26 mouse cellular contexts compared by ENCODE assay signal in genomic region chr3:61321632-61322031, GRCm38 (mm10). TPM values are rescaled to one million over a fixed set of nuclear protein-coding genes. Genes with fewer than 3 reads are reported as not detected.
DNase-seq lines count a peak whose midpoint lies in the region; ATAC-seq and TF ChIP-seq lines count a peak whose summit lies in the region.
"Had no signal": no experiment of that assay in that cellular context is flagged by ENCODE, and none has a peak within 500 bp of the region (broad histone marks: within the 10 kb centered on the region; RNA-seq: fewer than 3 reads in every experiment).

No protein-coding gene starts in this region.

- H3K27ac ChIP-seq in heart, embryonic 11.5 days (ENCODE audit: low read depth, low read length), result no peak overlapping the region
- H3K27ac ChIP-seq: forebrain, embryonic 10.5 days; gastrocnemius, adult 2 months; hindbrain, embryonic 13.5 days; intestine, embryonic 15.5 days; limb, embryonic 10.5 days; liver, embryonic 14.5 days; neural tube, embryonic 15.5 days; stomach, embryonic 15.5 days had no signal

- ATAC-seq in heart, embryonic 11.5 days (replicated peaks; ENCODE audit: insufficient number of reproducible peaks, low FRiP score, low TSS enrichment), result no peak
- ATAC-seq in megakaryocyte progenitor cell, adult 5-6 weeks (replicated peaks; ENCODE audit: poor library complexity), result peak; percentile 99
- ATAC-seq: CD4-positive, CD25-positive, alpha-beta regulatory T cell, adult 4 months; intestine, embryonic 15.5 days had no signal

- no peak for TF ChIP-seq CTCF in lung, adult 2 months (IDR thresholded peaks at IDR 0.05; ENCODE audit: insufficient read depth, low read length)

- H3K4me2 ChIP-seq in heart, embryonic 11.5 days, result no peak overlapping the region
- H3K4me2 ChIP-seq: hindbrain, embryonic 13.5 days; intestine, embryonic 15.5 days; neural tube, embryonic 15.5 days; stomach, embryonic 15.5 days had no signal

- H3K27me3 ChIP-seq in heart, embryonic 11.5 days (ENCODE audit: control insufficient read depth, insufficient read depth, low read length), result no peaks in the 10 kb centered on the region
- H3K27me3 ChIP-seq: hindbrain, embryonic 13.5 days; intestine, embryonic 15.5 days; neural tube, embryonic 15.5 days; stomach, embryonic 15.5 days had no signal

- H3K9ac ChIP-seq in heart, embryonic 11.5 days (ENCODE audit: low read depth, low read length), result no peak overlapping the region
- H3K9ac ChIP-seq: hindbrain, embryonic 13.5 days; intestine, embryonic 15.5 days; liver, embryonic 14.5 days; neural tube, embryonic 15.5 days; stomach, embryonic 15.5 days had no signal

- 73% methylated on average over 6 of the region's 6 CpGs for WGBS in heart, embryonic 11.5 days (ENCODE audit: insufficient replicate concordance)
- WGBS in lung, adult 2 months, result 69% methylated on average over 6 of the region's 6 CpGs

- peak; percentile 11 to 19 for DNase-seq in heart, adult 18-20 months
- DNase-seq in lung, adult 18-20 months, result peak; percentile 16 to 18
- no peak for DNase-seq in lung, adult 2 months
- peak; percentile 60 for DNase-seq in MEL-GATA-1-ER (ENCODE audit: extremely low read depth, low read depth)
- DNase-seq in thymus, adult 18-20 months, result no peak
- DNase-seq in gastrocnemius, adult 18-20 months (ENCODE audit: low spot score), result no peak
- DNase-seq: adrenal gland, postnatal 25 days; cerebellum, adult 11-12 months; cerebellum, postnatal 25 days; gastrocnemius, adult 2 months; kidney, adult 9 months; kidney, postnatal 25 days; lung, postnatal 10 days; right cerebral cortex, postnatal 25 days; thymus, postnatal 14 days had no signal

- no peaks in the 10 kb centered on the region for H3K36me3 ChIP-seq in heart, embryonic 11.5 days (ENCODE audit: control insufficient read depth, insufficient read depth, low read length)
- H3K36me3 ChIP-seq: forebrain, embryonic 10.5 days; hindbrain, embryonic 13.5 days; intestine, embryonic 15.5 days; limb, embryonic 10.5 days; neural tube, embryonic 15.5 days; stomach, embryonic 15.5 days had no signal

- no peaks in the 10 kb centered on the region for H3K9me3 ChIP-seq in heart, embryonic 11.5 days (replicated peaks; ENCODE audit: control insufficient read depth, low read length)
- H3K9me3 ChIP-seq: forebrain, embryonic 10.5 days; hindbrain, embryonic 13.5 days; intestine, embryonic 15.5 days; limb, embryonic 10.5 days; neural tube, embryonic 15.5 days; stomach, embryonic 15.5 days had no signal

- H3K4me1 ChIP-seq in heart, embryonic 11.5 days (ENCODE audit: control insufficient read depth, insufficient read depth, low read length), result no peaks in the 10 kb centered on the region
- no peaks in the 10 kb centered on the region for H3K4me1 ChIP-seq in lung, adult 2 months (ENCODE audit: control insufficient read depth, insufficient read depth, low read length)
- H3K4me1 ChIP-seq: forebrain, embryonic 10.5 days; intestine, embryonic 15.5 days; limb, embryonic 10.5 days; neural tube, embryonic 15.5 days; stomach, embryonic 15.5 days had no signal

- no peak for TF ChIP-seq POLR2A in lung, adult 2 months (IDR thresholded peaks at IDR 0.05; ENCODE audit: borderline replicate concordance, extremely low read depth, low read depth, low read length)

- H3K4me3 ChIP-seq in heart, embryonic 11.5 days (ENCODE audit: low read depth, low read length), result no peak overlapping the region
- no peak overlapping the region for H3K4me3 ChIP-seq in lung, adult 2 months (replicated peaks; ENCODE audit: extremely low read depth, low read depth, low read length)
- H3K4me3 ChIP-seq: forebrain, embryonic 10.5 days; gastrocnemius, adult 2 months; hindbrain, embryonic 13.5 days; intestine, embryonic 15.5 days; limb, embryonic 10.5 days; neural tube, embryonic 15.5 days; stomach, embryonic 15.5 days had no signal

RNA-seq across cellular contexts. Expression of gene Rap2b, which starts 39.8 kb away (rescaled TPM):
- total RNA-seq in heart, adult 18-20 months (2021), result 1 to 10 TPM; 2.1 to 2.4 TPM
- 7.4 and 7.5 TPM in 2 replicates for polyA plus RNA-seq in heart, embryonic 11.5 days (2014; fragmentation: Nextera tagmentation; extraction: Ambion mirVana)
- 4.1 and 5.1 TPM in 2 replicates for polyA plus RNA-seq in lung, adult 2 months (2012; rRNA removed)
- 5.6 and 6.1 TPM in 2 replicates for total RNA-seq in megakaryocyte progenitor cell, adult 5-6 weeks (2015)
- 6.5 and 7.8 TPM in 2 replicates for total RNA-seq in megakaryocyte progenitor cell, adult 5-6 weeks (2017)
- total RNA-seq in gastrocnemius, adult 18-20 months (2021), result 1 to 10 TPM; 1.1 TPM

RNA-seq across cellular contexts. Expression of gene B430305J03Rik, which starts 44.1 kb away (rescaled TPM):
- total RNA-seq in heart, adult 18-20 months (2021), result under 1 TPM in 1 of 2 experiments, not detected in 1; 0.08 TPM
- not detected in 2 replicates for polyA plus RNA-seq in heart, embryonic 11.5 days (2014; fragmentation: Nextera tagmentation; extraction: Ambion mirVana)
- polyA plus RNA-seq in lung, adult 2 months (2012; rRNA removed), result 0.14 and 0.20 TPM in 2 replicates
- 0.07 and 0.22 TPM in 2 replicates for total RNA-seq in megakaryocyte progenitor cell, adult 5-6 weeks (2015)
- total RNA-seq in megakaryocyte progenitor cell, adult 5-6 weeks (2017), result 0.92 and 1.0 TPM in 2 replicates
- total RNA-seq in gastrocnemius, adult 18-20 months (2021), result not detected
- total RNA-seq: gastrocnemius, adult 2 months had no signal
- polyA plus RNA-seq: CD4-positive, CD25-positive, alpha-beta regulatory T cell, adult 4 months; forebrain, embryonic 10.5 days; heart, embryonic 14.5 days; hindbrain, embryonic 13.5 days; intestine, embryonic 15.5 days; limb, embryonic 10.5 days; neural tube, embryonic 15.5 days; stomach, embryonic 15.5 days had no signal

Comparison
In these comparisons a context has a peak if more than half of its experiments do, and no peak if none do; other contexts are left out.
1. DNase-seq: peak in heart, adult 18-20 months (2 of 2), lung, adult 18-20 months (2 of 2) and MEL-GATA-1-ER (single experiment); none in lung, adult 2 months (single experiment), thymus, adult 18-20 months (0 of 2) and gastrocnemius, adult 18-20 months (single experiment).